Mouse (Mus musculus) lung, postnatal 0 days (tissue): ENCODE data around the gene Dtx3. TPM values are rescaled to one million over a fixed set of nuclear protein-coding genes. Genes with fewer than 3 reads are reported as not detected.

Source experiments
- ATAC-seq: fragments of 200-750 bp; cut with Nextera tagmentation; 2 replicates; pipeline ENCODE4 v1.8.0; 2017; ENCODE audit warnings: moderate library complexity
- DNase-seq: peaks from one replicate; pipeline ENCODE4 v3.0.0-alpha.2; 2016; ENCODE audit warnings: low spot score
- H3K27ac ChIP-seq: fragments of 300-500 bp; sonication (generic); 2 replicates; pipeline ENCODE4 v1.5.1; 2014; ENCODE audit warnings: antibody characterized with exemption, mild to moderate bottlenecking, low read length, mixed read lengths
- H3K27me3 ChIP-seq: fragments of 300-500 bp; sonication (generic); replicated peaks from 2 replicates; pipeline ENCODE4 v1.6.1; 2014; ENCODE audit warnings: low read length, mixed read lengths; ENCODE audit not compliant: insufficient read depth
- H3K36me3 ChIP-seq: fragments of 300-500 bp; sonication (generic); 2 replicates; pipeline ENCODE4 v1.6.1; 2014; ENCODE audit warnings: low read length, mixed read lengths; ENCODE audit not compliant: insufficient read depth
- H3K4me1 ChIP-seq: fragments of 300-500 bp; sonication (generic); 2 replicates; pipeline ENCODE4 v1.6.1; 2014; ENCODE audit warnings: antibody characterized with exemption, low read depth, low read length, mixed read lengths; ENCODE audit not compliant: insufficient read depth
- H3K4me2 ChIP-seq: fragments of 300-500 bp; sonication (generic); replicated peaks from 2 replicates; pipeline ENCODE4 v1.6.1; 2014; ENCODE audit warnings: low read depth, mild to moderate bottlenecking, low read length, moderate library complexity, mixed read lengths
- H3K4me3 ChIP-seq: fragments of 300-500 bp; sonication (generic); 2 replicates; pipeline ENCODE4 v1.5.1; 2014; ENCODE audit warnings: low read depth, low read length
- H3K9ac ChIP-seq: fragments of 300-500 bp; sonication (generic); replicated peaks from 2 replicates; pipeline ENCODE4 v1.6.1; 2014; ENCODE audit warnings: low read depth, mild to moderate bottlenecking
- H3K9me3 ChIP-seq: fragments of 300-500 bp; sonication (generic); 2 replicates; pipeline ENCODE4 v1.6.1; 2016; ENCODE audit warnings: low read length, mixed read lengths
- CTCF ChIP-seq: IDR thresholded peaks from 2 replicates; pipeline ENCODE4 v1.5.1; 2016; ENCODE audit warnings: antibody characterized with exemption, mild to moderate bottlenecking
- EP300 ChIP-seq: IDR thresholded peaks from 2 replicates; pipeline ENCODE4 v1.6.1; 2016; ENCODE audit warnings: antibody characterized with exemption, mild to moderate bottlenecking, control low read depth
- WGBS: fragments of 180-500 bp; shearing (Covaris S2); extraction: QIAGEN DNeasy Blood & Tissue Kit; methylation state at CpG from one replicate; pipeline ENCODE4 v1.1.7; 2014; 5-methylcytosine and 5-hydroxymethylcytosine counted together
- polyA plus RNA-seq: library from polyadenylated mRNA; unstranded; fragments of >200 nt; fragmentation: Nextera tagmentation; extraction: Ambion mirVana; gene quantifications from 2 replicates; pipeline ENCODE4 v1.2.1, GENCODE M21; 2015

Dtx3 gene
- polyA plus RNA-seq, 1 experiment from 2014 or later, result 47.5 TPM

DNA sequence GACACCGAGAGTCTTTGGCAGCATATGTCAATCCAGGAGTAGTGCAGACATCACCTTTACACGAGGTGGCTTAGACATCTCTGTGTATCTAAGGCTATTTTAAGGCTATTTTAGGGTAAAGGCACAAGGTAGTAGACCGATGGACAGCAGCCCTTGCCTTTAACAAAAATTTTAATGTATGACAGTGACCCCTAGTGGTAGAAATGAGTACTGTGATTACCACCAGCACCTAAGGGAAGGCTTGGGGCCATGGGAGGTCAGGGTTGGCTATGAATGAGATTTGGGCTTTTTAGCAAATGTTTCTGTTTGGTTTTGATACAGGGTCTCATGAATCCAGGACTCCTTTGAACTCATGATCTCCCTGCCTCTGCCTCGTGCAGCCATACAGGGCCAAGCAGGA is 33.4 kb upstream of the Dtx3 start:
- H3K36me3 ChIP-seq, result no peaks in the 10 kb centered on the region
- TF ChIP-seq EP300 (no peak), CTCF (peak; percentile 89)
- no peak overlapping the region for H3K4me3 ChIP-seq
- no peaks in the 10 kb centered on the region for H3K27me3 ChIP-seq
- H3K4me2 ChIP-seq, result no peak overlapping the region
- ATAC-seq (peak; percentile 68), DNase-seq (peak; percentile 76)
- H3K9me3 ChIP-seq, result no peaks in the 10 kb centered on the region
- H3K4me1 ChIP-seq, result no peaks in the 10 kb centered on the region
- no peak overlapping the region for H3K27ac ChIP-seq
- 16% methylated on average over 4 of the region's 4 CpGs for WGBS
- no peak overlapping the region for H3K9ac ChIP-seq

DNA sequence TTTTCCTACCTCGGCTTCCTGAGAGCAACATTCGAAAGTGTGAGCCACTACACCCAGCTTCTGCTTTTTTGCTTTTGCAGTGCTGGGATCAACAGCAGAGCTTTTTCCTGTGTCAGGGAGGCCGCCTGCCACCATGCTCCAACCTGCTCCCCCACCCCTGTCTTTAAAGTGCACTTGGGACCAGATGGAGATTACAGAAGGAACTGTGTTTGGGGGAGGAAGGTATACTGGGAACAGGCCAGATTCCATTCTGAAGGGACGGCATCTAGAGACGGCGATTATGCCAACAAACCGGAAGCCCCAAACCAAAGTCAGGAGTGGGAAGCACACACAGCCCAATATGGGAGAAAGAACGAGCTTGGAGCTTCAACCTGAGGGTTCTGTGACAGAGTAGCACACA is 31.6 kb upstream of the Dtx3 start:
- H3K36me3 ChIP-seq, result no peaks in the 10 kb centered on the region
- H3K4me3 ChIP-seq, result no peak overlapping the region
- H3K27me3 ChIP-seq, result no peaks in the 10 kb centered on the region
- no peaks in the 10 kb centered on the region for H3K4me1 ChIP-seq
- TF ChIP-seq CTCF, result no peak
- no peak for TF ChIP-seq EP300
- no peaks in the 10 kb centered on the region for H3K9me3 ChIP-seq
- no peak overlapping the region for H3K27ac ChIP-seq
- DNase-seq, result no peak
- no peak overlapping the region for H3K4me2 ChIP-seq
- H3K9ac ChIP-seq, result no peak overlapping the region
- WGBS, result 68% methylated on average over 8 of the region's 8 CpGs
- ATAC-seq, result no peak

DNA sequence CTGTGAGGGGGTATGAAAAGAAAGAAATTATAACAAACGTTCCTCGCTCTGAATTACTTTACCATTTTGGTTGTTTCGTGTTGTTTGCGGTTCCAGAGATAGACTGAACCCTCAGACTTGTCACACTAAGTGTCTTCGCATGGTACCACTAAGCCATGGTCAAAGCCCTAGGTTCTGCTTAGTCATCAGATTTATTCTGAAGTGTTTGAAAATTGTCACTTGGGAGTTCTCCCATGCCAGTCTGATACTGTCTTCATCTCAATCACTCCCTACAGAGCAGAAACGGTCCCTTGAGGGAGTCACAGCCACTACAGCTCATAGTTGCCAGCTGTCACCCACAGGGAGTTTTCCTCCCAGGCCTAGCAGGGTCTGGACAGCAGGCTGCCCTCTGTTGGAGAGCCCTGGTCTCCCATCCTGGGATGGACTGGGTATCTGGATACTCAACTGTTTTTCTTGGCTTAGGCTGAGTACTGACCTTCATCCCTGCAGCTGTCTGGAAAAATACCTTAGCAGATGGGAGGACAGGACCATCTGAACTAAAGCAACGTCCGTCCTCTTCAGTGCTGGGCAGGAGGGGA is 30.9 kb upstream of the Dtx3 start:
- no peaks in the 10 kb centered on the region for H3K4me1 ChIP-seq
- peak; percentile 27 for DNase-seq
- ATAC-seq, result peak; percentile 41; the same call in 1 of the 2 replicates
- no peak overlapping the region for H3K4me3 ChIP-seq
- H3K27me3 ChIP-seq, result no peaks in the 10 kb centered on the region
- H3K4me2 ChIP-seq, result no peak overlapping the region
- H3K27ac ChIP-seq, result no peak overlapping the region
- H3K36me3 ChIP-seq, result no peaks in the 10 kb centered on the region
- TF ChIP-seq CTCF (peak; percentile 59), EP300 (no peak)
- WGBS, result 60% methylated on average over 8 of the region's 8 CpGs
- H3K9ac ChIP-seq, result no peak overlapping the region
- no peaks in the 10 kb centered on the region for H3K9me3 ChIP-seq

- 36% methylated on average over 10 of the region's 10 CpGs for WGBS
- H3K9ac ChIP-seq, result no peak overlapping the region
- H3K27ac ChIP-seq, result no peak overlapping the region
- no peaks in the 10 kb centered on the region for H3K27me3 ChIP-seq
- TF ChIP-seq EP300 (no peak), CTCF (no peak)
- H3K4me3 ChIP-seq, result no peak overlapping the region
- ATAC-seq, result no peak
- H3K36me3 ChIP-seq, result no peaks in the 10 kb centered on the region
- H3K4me1 ChIP-seq, result no peaks in the 10 kb centered on the region
- no peak overlapping the region for H3K4me2 ChIP-seq
- no peak for DNase-seq
- H3K9me3 ChIP-seq, result no peaks in the 10 kb centered on the region
Measured at GRCm38 (mm10) chr10:127225732-127226131, 30.2 kb upstream of the Dtx3 start.

GRCm38 (mm10) chr10:127225213-127225612 is 29.7 kb upstream of the Dtx3 start:
- ATAC-seq, result no peak
- Histone ChIP-seq H3K4me2 (no peak overlapping the region), H3K27me3 (no peaks in the 10 kb centered on the region), H3K4me3 (no peak overlapping the region), H3K9me3 (no peaks in the 10 kb centered on the region), H3K27ac (no peak overlapping the region), H3K9ac (no peak overlapping the region), H3K36me3 (no peaks in the 10 kb centered on the region), H3K4me1 (no peaks in the 10 kb centered on the region)
- 43% methylated on average over 6 of the region's 6 CpGs for WGBS
- no peak for DNase-seq
- TF ChIP-seq CTCF, result no peak
- TF ChIP-seq EP300, result no peak

GRCm38 (mm10) chr10:127218339-127218738 is 22.8 kb upstream of the Dtx3 start:
- WGBS, result 78% methylated on average over 2 of the region's 2 CpGs
- DNase-seq (no peak), ATAC-seq (no peak)
- H3K27ac ChIP-seq, result no peak overlapping the region
- no peaks in the 10 kb centered on the region for H3K9me3 ChIP-seq
- no peaks in the 10 kb centered on the region for H3K4me1 ChIP-seq
- H3K4me2 ChIP-seq, result no peak overlapping the region
- H3K36me3 ChIP-seq, result no peaks in the 10 kb centered on the region
- H3K9ac ChIP-seq, result no peak overlapping the region
- H3K4me3 ChIP-seq, result no peak overlapping the region
- TF ChIP-seq CTCF (no peak), EP300 (no peak)
- H3K27me3 ChIP-seq, result no peaks in the 10 kb centered on the region

GRCm38 (mm10) chr10:127217177-127217576 is 21.6 kb upstream of the Dtx3 start:
- ATAC-seq, result no peak
- Histone ChIP-seq H3K9ac (no peak overlapping the region), H3K4me1 (no peaks in the 10 kb centered on the region), H3K27me3 (no peaks in the 10 kb centered on the region), H3K9me3 (no peaks in the 10 kb centered on the region), H3K4me3 (no peak overlapping the region), H3K4me2 (no peak overlapping the region), H3K27ac (no peak overlapping the region), H3K36me3 (no peaks in the 10 kb centered on the region)
- TF ChIP-seq CTCF (no peak), EP300 (no peak)
- no peak for DNase-seq
